Mouse (Mus musculus) liver, postnatal 0 days (tissue): Measurements from ENCODE around the gene Serpinb13. TPM values are rescaled to one million over a fixed set of nuclear protein-coding genes. Genes with fewer than 3 reads are reported as not detected.
A peak's percentile ranks its signal among the peaks of the same experiment; 100 is the strongest.

Source experiments
- ATAC-seq: fragments of 200-750 bp; cut with Nextera tagmentation; 2 replicates; pipeline ENCODE4 v1.8.0; 2017; ENCODE audit warnings: mild to moderate bottlenecking, moderate library complexity
- DNase-seq: peaks from one replicate; pipeline ENCODE4 v3.0.0-alpha.2; 2016
- H3K27ac ChIP-seq: fragments of 300-500 bp; sonication (generic); 2 replicates; pipeline ENCODE4 v1.5.1; 2014; ENCODE audit warnings: antibody characterized with exemption, moderate library complexity, mild to moderate bottlenecking, low read depth
- H3K27me3 ChIP-seq: fragments of 300-500 bp; sonication (generic); 2 replicates; pipeline ENCODE4 v1.6.1; 2014; ENCODE audit warnings: low read length, control low read depth, mixed read lengths; ENCODE audit not compliant: insufficient read depth
- H3K36me3 ChIP-seq: fragments of 300-500 bp; sonication (generic); replicated peaks from 2 replicates; pipeline ENCODE4 v1.6.1; 2014; ENCODE audit warnings: mild to moderate bottlenecking, control low read depth, low read length, moderate library complexity, mixed read lengths; ENCODE audit not compliant: insufficient read depth
- H3K4me1 ChIP-seq: fragments of 300-500 bp; sonication (generic); 2 replicates; pipeline ENCODE4 v1.6.1; 2014; ENCODE audit warnings: antibody characterized with exemption, mild to moderate bottlenecking, control low read depth; ENCODE audit not compliant: insufficient read depth
- H3K4me2 ChIP-seq: fragments of 300-500 bp; sonication (generic); 2 replicates; pipeline ENCODE4 v1.6.1; 2014; ENCODE audit warnings: low read depth, mild to moderate bottlenecking, low read length, moderate library complexity, mixed read lengths
- H3K4me3 ChIP-seq: fragments of 300-500 bp; sonication (generic); 2 replicates; pipeline ENCODE4 v1.5.1; 2014; ENCODE audit warnings: low read depth, low read length
- H3K9ac ChIP-seq: fragments of 300-500 bp; sonication (generic); replicated peaks from 2 replicates; pipeline ENCODE4 v1.6.1; 2014; ENCODE audit warnings: mild to moderate bottlenecking, moderate library complexity
- H3K9me3 ChIP-seq: fragments of 300-500 bp; sonication (generic); 2 replicates; pipeline ENCODE4 v1.6.1; 2016; ENCODE audit warnings: mild to moderate bottlenecking, control low read depth, low read length, mixed read lengths
- CTCF ChIP-seq: sonication (generic); IDR thresholded peaks from 2 replicates; pipeline ENCODE4 v1.5.1; 2016; ENCODE audit warnings: antibody characterized with exemption, low read depth
- EP300 ChIP-seq: IDR thresholded peaks from 2 replicates; pipeline ENCODE4 v1.6.1; 2016; ENCODE audit warnings: antibody characterized with exemption, low read depth, mild to moderate bottlenecking
- WGBS: fragments of 180-500 bp; shearing (Covaris S2); extraction: QIAGEN DNeasy Blood & Tissue Kit; methylation state at CpG from one replicate; pipeline ENCODE4 v1.1.7; 2014; ENCODE audit not compliant: insufficient replicate concordance; 5-methylcytosine and 5-hydroxymethylcytosine counted together
- polyA plus RNA-seq: library from polyadenylated mRNA; unstranded; fragments of >200 nt; fragmentation: Nextera tagmentation; extraction: Ambion mirVana; gene quantifications from 2 replicates; pipeline ENCODE4 v1.2.1, GENCODE M21; 2015

Serpinb13 gene
- not detected in 2 replicates for polyA plus RNA-seq

GRCm38 (mm10) chr1:106980684-106981083, at the start of gene Serpinb13:
Gene Serpinb13, plus strand, starts transcription at chr1:106980984.
- DNase-seq: no peak
- Histone ChIP-seq H3K4me3 (no peak within 1 kb of the TSS), H3K4me1 (no peaks in the 10 kb centered on the region), H3K4me2 (no peak within 1 kb of the TSS), H3K27me3 (no peaks in the 10 kb centered on the region), H3K9ac (no peak within 1 kb of the TSS), H3K9me3 (no peaks in the 10 kb centered on the region), H3K27ac (no peak within 1 kb of the TSS), H3K36me3 (no peaks in the 10 kb centered on the region)
- ATAC-seq: no peak
- TF ChIP-seq EP300: no peak
- no peak for TF ChIP-seq CTCF

DNA sequence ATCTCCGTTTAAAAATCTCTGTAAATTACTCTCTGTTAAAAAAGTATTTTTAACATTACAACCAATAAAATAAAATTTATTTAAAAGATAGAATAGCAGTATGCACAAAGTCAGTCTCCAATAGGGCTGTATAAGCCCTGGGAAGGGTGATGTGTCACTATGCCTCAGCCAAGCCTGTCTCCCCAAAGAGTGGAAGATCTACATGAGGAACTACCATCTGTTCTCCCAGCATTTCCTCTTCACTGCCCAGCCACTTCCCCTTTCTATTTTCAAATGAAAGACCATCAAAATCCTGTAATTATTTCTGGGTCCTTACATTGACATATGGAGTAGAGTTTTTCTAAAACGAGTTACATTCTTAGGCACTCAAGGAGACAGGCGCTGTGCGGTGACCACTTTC, 48.8 kb upstream of the Serpinb13 start:
- DNase-seq: no peak
- 24% methylated on average over 4 of the region's 4 CpGs for WGBS
- ATAC-seq: no peak

GRCm38 (mm10) chr1:106933658-106934057, 47.1 kb upstream of the Serpinb13 start:
- no peak for DNase-seq
- Histone ChIP-seq H3K4me1 (no peaks in the 10 kb centered on the region), H3K4me2 (no peak overlapping the region), H3K9ac (no peak overlapping the region), H3K27me3 (no peaks in the 10 kb centered on the region), H3K4me3 (no peak overlapping the region), H3K27ac (no peak overlapping the region), H3K9me3 (no peaks in the 10 kb centered on the region), H3K36me3 (no peaks in the 10 kb centered on the region)
- TF ChIP-seq CTCF: no peak
- no peak for TF ChIP-seq EP300
- no peak for ATAC-seq

More for the DNA sequence above, 48.8 kb upstream of the Serpinb13 start:
- Histone ChIP-seq H3K4me2 (no peak overlapping the region), H3K9ac (no peak overlapping the region), H3K27me3 (no peaks in the 10 kb centered on the region), H3K4me1 (no peaks in the 10 kb centered on the region), H3K27ac (no peak overlapping the region), H3K36me3 (no peaks in the 10 kb centered on the region), H3K9me3 (no peaks in the 10 kb centered on the region), H3K4me3 (no peak overlapping the region)
- TF ChIP-seq EP300: no peak
- TF ChIP-seq CTCF: no peak

- Histone ChIP-seq H3K27me3 (no peaks in the 10 kb centered on the region), H3K4me2 (no peak within 1 kb of the TSS), H3K9me3 (no peaks in the 10 kb centered on the region), H3K27ac (no peak within 1 kb of the TSS), H3K9ac (no peak within 1 kb of the TSS), H3K4me3 (no peak within 1 kb of the TSS), H3K36me3 (no peaks in the 10 kb centered on the region), H3K4me1 (no peaks in the 10 kb centered on the region)
- no peak for TF ChIP-seq EP300
- TF ChIP-seq CTCF: no peak
- 66% methylated on average over 6 of the region's 6 CpGs for WGBS
- no peak for ATAC-seq
- DNase-seq: no peak
Observed at GRCm38 (mm10) chr1:106934265-106934664, 46.5 kb upstream of the Serpinb13 start, which contains the start of gene Serpinb12. Gene Serpinb12, plus strand, starts transcription at chr1:106934449.

GRCm38 (mm10) chr1:106947217-106947616, 33.6 kb upstream of the Serpinb13 start:
- ATAC-seq (no peak), DNase-seq (no peak)
- Histone ChIP-seq H3K4me1 (no peaks in the 10 kb centered on the region), H3K27ac (no peak overlapping the region), H3K4me3 (no peak overlapping the region), H3K27me3 (no peaks in the 10 kb centered on the region), H3K4me2 (no peak overlapping the region), H3K9me3 (no peaks in the 10 kb centered on the region), H3K36me3 (no peaks in the 10 kb centered on the region), H3K9ac (no peak overlapping the region)
- TF ChIP-seq EP300 (no peak), CTCF (no peak)
- 55% methylated on average over 1 of the region's 1 CpGs for WGBS

DNA sequence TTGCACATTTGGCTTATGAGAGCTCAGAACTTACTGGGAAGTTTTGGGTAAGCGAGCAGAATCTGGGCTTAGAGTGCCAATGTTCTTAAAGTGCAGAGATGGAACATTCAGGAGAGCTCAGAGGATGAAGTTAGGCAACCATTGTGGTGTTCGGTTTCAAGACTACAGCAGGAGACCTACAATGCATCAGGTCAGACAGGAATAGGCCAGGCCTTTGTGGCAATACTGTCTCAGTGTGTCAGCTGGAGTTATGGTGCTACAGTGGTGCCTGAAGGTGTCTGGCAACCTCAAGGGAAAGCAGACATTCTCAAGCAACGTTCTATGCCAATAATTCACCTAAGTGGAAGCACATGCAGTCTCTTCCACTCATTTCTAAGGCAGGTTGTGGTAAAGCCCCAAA, 20.8 kb upstream of the Serpinb13 start:
- no peak for TF ChIP-seq EP300
- TF ChIP-seq CTCF: no peak
- H3K27ac ChIP-seq: no peak overlapping the region
- H3K4me3 ChIP-seq: no peak overlapping the region
- H3K27me3 ChIP-seq: no peaks in the 10 kb centered on the region
- H3K9me3 ChIP-seq: no peaks in the 10 kb centered on the region
- H3K4me1 ChIP-seq: no peaks in the 10 kb centered on the region
- no peak overlapping the region for H3K4me2 ChIP-seq
- no peak overlapping the region for H3K9ac ChIP-seq
- DNase-seq: no peak
- no peak for ATAC-seq
- 72% methylated on average over 3 of the region's 3 CpGs for WGBS
- H3K36me3 ChIP-seq: no peaks in the 10 kb centered on the region

GRCm38 (mm10) chr1:106961023-106961422, 19.8 kb upstream of the Serpinb13 start:
- 27% methylated on average over 3 of the region's 3 CpGs for WGBS
- Histone ChIP-seq H3K4me1 (no peaks in the 10 kb centered on the region), H3K9me3 (no peaks in the 10 kb centered on the region), H3K27ac (no peak overlapping the region), H3K36me3 (no peaks in the 10 kb centered on the region), H3K27me3 (no peaks in the 10 kb centered on the region), H3K4me3 (no peak overlapping the region), H3K9ac (no peak overlapping the region), H3K4me2 (no peak overlapping the region)
- no peak for ATAC-seq
- TF ChIP-seq EP300 (no peak), CTCF (peak; percentile 48)
- DNase-seq: peak; percentile 14
